Mouse (Mus musculus): Measurements from ENCODE around the gene Gm9195.

- TF ChIP-seq MAX (IDR thresholded peaks at IDR 0.05; ENCODE audit: low read depth) (no peak), TCF12 (IDR thresholded peaks at IDR 0.05; ENCODE audit: insufficient read depth, poor library complexity, severe bottlenecking) (no peak), POLR2AphosphoS2 (IDR thresholded peaks at IDR 0.05; ENCODE audit: insufficient read length, low read depth) (no peak), POLR2A (IDR thresholded peaks at IDR 0.05; ENCODE audit: insufficient read length, low read depth) (no peak), TCF3 (IDR thresholded peaks at IDR 0.05; ENCODE audit: insufficient read length, low read depth) (no peak), CEBPB (IDR thresholded peaks at IDR 0.05; ENCODE audit: insufficient read depth, poor library complexity, severe bottlenecking) (no peak), E2F4 (IDR thresholded peaks at IDR 0.05; ENCODE audit: insufficient read depth) (no peak), USF1 (IDR thresholded peaks at IDR 0.05; ENCODE audit: low read depth) (no peak)
Observed at GRCm38 (mm10) chr14:72503241-72503640, 11.6 kb upstream of the Gm9195 start.
